Mouse (Mus musculus): Measurements from ENCODE around the gene Vps35. TPM values are rescaled to one million over a fixed set of nuclear protein-coding genes. Genes with fewer than 3 reads are reported as not detected.
A peak's percentile ranks its signal among the peaks of the same experiment; 100 is the strongest.

Gene Vps35
- 10 to 100 TPM; 82.6 to 84.7 TPM for total RNA-seq (2021)
- long read RNA-seq, experiment 1, transcript Vps35-201 (17 exons, 3,474 nt): major isoform, 168 of 188 reads
- long read RNA-seq, experiment 1, partial matches to known transcripts: 14 of 188 reads
- long read RNA-seq, experiment 1, other reads (novel, unspliced or antisense): 6 of 188 reads
- long read RNA-seq, experiment 2, transcript Vps35-201 (17 exons, 3,474 nt): major isoform, 72 of 82 reads
- long read RNA-seq, experiment 2, partial matches to known transcripts: 7 of 82 reads
- long read RNA-seq, experiment 2, other reads (novel, unspliced or antisense): 3 of 82 reads

- DNase-seq: peak; percentile 97
These were observed at the start of gene Vps35, which contains the start of gene Orc6 for GRCm38 (mm10) chr8:85299434-85300077. Gene Vps35 (minus strand): TSS chr8:85299802. Gene Orc6 (plus strand): TSS chr8:85299632.

- no peak for DNase-seq
These were observed 40.4 kb upstream of the Vps35 start for GRCm38 (mm10) chr8:85339871-85340573.

- no peak for DNase-seq
These were observed 38.1 kb upstream of the Vps35 start for GRCm38 (mm10) chr8:85337681-85338080.

GRCm38 (mm10) chr8:85336211-85336933 lies 36.8 kb upstream of the Vps35 start:
- no peak for DNase-seq

GRCm38 (mm10) chr8:85335105-85335504 lies 35.5 kb upstream of the Vps35 start:
- DNase-seq: no peak

GRCm38 (mm10) chr8:85329506-85329905 lies 29.9 kb upstream of the Vps35 start:
- peak; percentile 14 for DNase-seq

- DNase-seq: no peak
These were observed 27.4 kb upstream of the Vps35 start for GRCm38 (mm10) chr8:85327036-85327435.

- DNase-seq: no peak
These were observed 23.5 kb upstream of the Vps35 start for GRCm38 (mm10) chr8:85323084-85323483.

GRCm38 (mm10) chr8:85321981-85322380 lies 22.4 kb upstream of the Vps35 start:
- no peak for DNase-seq

- DNase-seq: no peak
These were observed 18.9 kb upstream of the Vps35 start for GRCm38 (mm10) chr8:85318534-85318933.

- DNase-seq: no peak
These were observed 13.4 kb upstream of the Vps35 start for GRCm38 (mm10) chr8:85313036-85313435.

- peak; percentile 16 for DNase-seq
These were observed 12.1 kb upstream of the Vps35 start for GRCm38 (mm10) chr8:85311743-85312142.

- no peak for DNase-seq
These were observed 9.0 kb upstream of the Vps35 start for GRCm38 (mm10) chr8:85308564-85308963.

GRCm38 (mm10) chr8:85303531-85303930 lies 3.9 kb upstream of the Vps35 start:
- no peak for DNase-seq

GRCm38 (mm10) chr8:85302931-85303330 lies 3.3 kb upstream of the Vps35 start:
- no peak for DNase-seq

- DNase-seq: no peak
These were observed 2.3 kb upstream of the Vps35 start for GRCm38 (mm10) chr8:85301941-85302340.

GRCm38 (mm10) chr8:85298600-85299433 lies 785 bp downstream of the Vps35 start:
- DNase-seq: peak; percentile 6

GRCm38 (mm10) chr8:85286846-85287245 lies 12.8 kb downstream of the Vps35 start:
- no peak for DNase-seq

- DNase-seq: no peak
These were observed 72.3 kb downstream of the Vps35 start for GRCm38 (mm10) chr8:85227297-85227696.

- no peak for DNase-seq
These were observed 73.9 kb downstream of the Vps35 start, which contains the start of gene Olfr371 for GRCm38 (mm10) chr8:85225688-85226087. Gene Olfr371 (plus strand): TSS chr8:85225988.

GRCm38 (mm10) chr8:85220992-85221391 lies 78.6 kb downstream of the Vps35 start:
- DNase-seq: peak; percentile 8

Data from adrenal gland, postnatal 10 days (tissue).